Mouse (Mus musculus): ENCODE results near the gene Gdpd3.

Gene Gdpd3

GRCm38 (mm10) chr7:126791851-126792720 is 26.0 kb downstream of the Gdpd3 start, which contains the start of gene Ppp4c:
Gene Ppp4c (minus strand): TSS chr7:126792496.
- DNase-seq, result peak; percentile 95

GRCm38 (mm10) chr7:126792721-126793443 is 26.7 kb downstream of the Gdpd3 start:
- DNase-seq, result no peak

GRCm38 (mm10) chr7:126793456-126794270 is 27.5 kb downstream of the Gdpd3 start:
- no peak for DNase-seq

- no peak for DNase-seq
These were observed 28.1 kb downstream of the Gdpd3 start for GRCm38 (mm10) chr7:126794271-126794605.

GRCm38 (mm10) chr7:126795387-126796317 is 29.5 kb downstream of the Gdpd3 start:
- DNase-seq, result no peak

GRCm38 (mm10) chr7:126796350-126796932 is 30.3 kb downstream of the Gdpd3 start:
- DNase-seq, result no peak

- DNase-seq, result peak; percentile 55
These were observed 31.4 kb downstream of the Gdpd3 start, which contains the start of gene Fam57b for GRCm38 (mm10) chr7:126797411-126798126. Gene Fam57b (plus strand): TSS chr7:126797668.

GRCm38 (mm10) chr7:126798127-126799049 is 32.3 kb downstream of the Gdpd3 start:
- peak; percentile 57 for DNase-seq

GRCm38 (mm10) chr7:126799050-126799467 is 32.9 kb downstream of the Gdpd3 start:
- DNase-seq, result peak; percentile 99

GRCm38 (mm10) chr7:126799468-126800268 is 33.5 kb downstream of the Gdpd3 start:
- no peak for DNase-seq

GRCm38 (mm10) chr7:126800269-126801056 is 34.3 kb downstream of the Gdpd3 start:
- no peak for DNase-seq

GRCm38 (mm10) chr7:126801057-126801422 is 34.9 kb downstream of the Gdpd3 start:
- no peak for DNase-seq

- DNase-seq, result no peak
These were observed 36.2 kb downstream of the Gdpd3 start for GRCm38 (mm10) chr7:126802134-126802889.

- DNase-seq, result no peak
These were observed 37.0 kb downstream of the Gdpd3 start for GRCm38 (mm10) chr7:126803181-126803580.

- no peak for DNase-seq
These were observed 37.6 kb downstream of the Gdpd3 start for GRCm38 (mm10) chr7:126803751-126804150.

- DNase-seq, result peak; percentile 73
These were observed 40.8 kb downstream of the Gdpd3 start for GRCm38 (mm10) chr7:126806956-126807355.

GRCm38 (mm10) chr7:126807405-126807804 is 41.3 kb downstream of the Gdpd3 start:
- DNase-seq, result no peak

Data from kidney, adult 11 months (tissue).